Mouse (Mus musculus) naive thymus-derived CD4-positive, alpha-beta T cell, adult 2 months (primary cell): ENCODE measurements around the gene Sugt1.

Experiments used
- DNase-seq: peaks from one replicate; pipeline ENCODE4 v3.0.0-alpha.2; 2011; ENCODE audit warnings: low read depth

Sugt1 gene

DNA sequence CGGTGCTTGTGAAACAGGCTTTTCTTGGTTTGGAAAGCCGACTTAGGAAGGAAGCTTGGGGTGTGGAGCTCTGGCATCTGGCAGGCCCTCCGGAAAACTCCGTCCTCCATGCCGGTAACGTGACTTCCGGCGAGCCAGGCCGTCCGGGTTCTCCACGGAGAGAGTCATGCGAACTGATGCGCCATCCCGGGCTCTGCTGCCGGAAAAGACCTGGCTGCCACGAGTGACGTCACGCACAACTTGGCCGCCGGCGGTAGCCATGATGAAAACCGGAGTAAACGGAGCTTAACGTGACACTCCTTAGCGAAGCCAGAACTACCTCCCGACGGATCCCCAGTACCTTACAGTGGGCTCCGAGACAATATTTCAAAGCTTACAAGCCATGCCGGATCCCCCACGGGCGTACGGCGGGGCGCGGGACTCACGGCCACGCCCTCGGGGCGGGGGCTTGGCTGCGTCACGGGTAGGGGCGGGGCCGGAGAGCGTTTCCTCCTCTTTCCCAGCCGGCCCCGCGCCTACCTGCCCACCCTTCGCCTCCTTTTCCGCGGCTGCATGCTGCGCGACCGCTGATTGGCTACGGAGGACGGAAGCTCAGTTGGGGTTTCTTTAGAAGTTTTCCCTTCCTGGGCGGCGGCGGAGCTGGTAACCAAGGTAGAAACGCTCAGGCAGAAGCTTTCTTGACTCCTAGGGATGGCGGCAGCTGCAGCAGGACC, at the start of gene Sugt1:
Sugt1 (plus strand) TSS at position 553 of the 713 bp plus-strand sequence.
- DNase-seq: peak; percentile 97

DNA sequence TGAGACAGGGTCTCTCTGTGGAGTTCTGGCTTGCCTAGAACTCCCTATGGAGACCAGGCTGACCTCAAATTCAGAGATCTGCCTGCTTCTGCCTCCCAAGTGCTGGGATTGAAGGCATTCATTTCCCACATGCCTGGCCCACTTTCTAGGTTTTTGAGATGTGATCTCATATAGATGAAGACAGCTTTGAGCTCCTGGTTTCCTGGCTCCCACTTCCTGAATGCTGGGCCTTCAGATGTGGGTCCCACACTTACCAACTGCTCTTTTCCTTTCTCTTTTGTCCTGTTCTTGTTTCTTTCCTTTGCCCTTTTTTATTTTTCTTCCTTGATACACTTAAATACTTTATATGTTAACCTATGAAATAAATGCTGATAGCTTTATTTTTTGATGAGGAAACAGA, 49.6 kb upstream of the Sugt1 start:
- no peak for DNase-seq

DNA sequence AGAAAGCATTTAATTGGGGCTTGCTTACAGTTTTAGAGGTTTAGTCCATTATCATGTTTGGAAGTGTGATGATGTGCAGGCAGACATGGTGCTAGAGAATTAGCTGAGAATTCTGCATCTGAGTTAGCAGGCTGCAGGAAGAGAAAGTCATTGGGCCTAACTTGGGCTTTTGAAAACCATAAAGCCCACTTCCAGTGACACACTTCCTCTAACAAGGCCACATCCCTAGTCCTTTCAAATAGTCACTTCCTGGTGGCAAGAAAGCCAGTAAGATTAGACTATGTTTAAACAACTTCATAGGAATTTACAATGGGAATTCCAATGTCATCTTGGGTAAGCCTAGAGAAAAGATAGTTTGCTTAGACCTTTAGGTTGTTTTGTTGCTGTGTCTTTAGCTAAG, 45.9 kb upstream of the Sugt1 start:
- peak; percentile 59 for DNase-seq

DNA sequence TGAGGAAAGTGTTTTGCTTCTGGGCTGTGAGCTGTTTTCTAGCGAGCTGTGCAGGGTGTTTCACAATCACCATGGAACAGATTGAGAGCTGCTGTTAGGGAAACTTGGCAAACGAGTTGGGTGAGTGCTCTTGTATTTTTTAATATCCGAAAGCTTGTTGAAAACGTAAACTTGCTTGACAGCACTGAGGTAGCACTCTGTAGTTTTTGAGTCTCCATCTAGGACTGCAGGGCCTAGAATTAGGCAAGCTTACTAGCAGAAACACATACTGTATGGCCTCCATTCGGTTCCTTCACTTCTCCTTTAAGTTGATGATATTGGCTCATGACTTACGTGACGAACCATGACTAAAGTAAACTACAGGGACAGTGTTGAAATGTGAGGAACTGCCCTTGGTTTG, 38.1 kb upstream of the Sugt1 start:
- DNase-seq: no peak

DNA sequence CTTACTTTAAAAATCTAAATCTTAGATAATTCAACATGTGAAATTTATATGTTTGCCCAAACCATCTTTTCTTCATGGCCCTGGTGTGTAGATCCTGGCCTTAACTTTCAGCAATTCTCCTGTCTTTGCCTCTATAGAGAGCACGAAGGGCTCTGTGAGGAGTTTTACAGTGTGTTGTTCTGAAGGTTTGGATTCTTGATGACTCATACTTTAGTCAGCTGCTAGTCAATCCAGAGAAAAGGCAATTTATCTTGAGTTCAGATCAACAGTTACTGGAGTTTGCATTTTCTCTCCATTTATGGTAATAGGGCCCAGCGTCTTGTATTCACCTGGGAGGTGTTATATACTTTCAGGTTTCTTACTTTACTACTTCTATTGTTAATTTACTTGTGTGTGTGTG, 35.6 kb upstream of the Sugt1 start:
- no peak for DNase-seq

DNA sequence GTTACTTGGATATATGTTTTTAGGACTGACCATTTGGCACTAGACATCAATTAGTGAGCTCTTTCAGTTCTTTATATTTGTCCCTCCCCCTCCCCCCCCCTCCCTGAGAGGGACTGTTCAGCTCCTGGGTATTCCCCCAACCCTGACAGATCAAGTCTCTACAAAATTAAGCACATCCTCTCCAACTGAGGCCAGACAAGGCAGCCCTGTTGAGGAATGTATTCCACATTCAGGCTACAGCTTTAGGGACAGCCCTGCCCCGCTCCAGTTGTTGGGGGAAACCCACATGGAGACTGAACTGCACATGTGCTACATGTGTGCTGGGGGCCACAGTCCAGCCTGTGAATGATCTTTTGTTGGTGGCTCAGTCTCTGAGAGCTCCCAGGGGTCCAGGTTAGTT, 34.6 kb upstream of the Sugt1 start:
- no peak for DNase-seq

DNA sequence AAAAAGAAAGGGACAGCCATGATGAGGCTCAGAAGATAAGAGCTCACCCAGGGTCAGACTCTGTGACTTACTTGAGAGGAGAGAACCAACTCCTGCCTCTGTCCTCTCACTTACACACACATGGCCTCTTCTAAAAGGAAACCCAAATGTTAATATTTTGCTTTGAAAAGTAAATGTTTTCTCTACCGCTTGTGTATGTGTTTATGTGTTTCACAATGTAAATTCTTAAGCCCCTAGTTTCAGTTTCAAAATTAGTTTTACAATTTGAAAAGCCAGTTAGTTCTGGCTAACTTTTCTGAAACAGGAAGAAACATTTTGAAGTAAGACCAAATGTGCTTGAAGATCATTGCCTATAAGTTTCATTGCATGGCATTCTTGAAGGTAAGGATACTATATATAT, 29.7 kb upstream of the Sugt1 start:
- peak; percentile 40 for DNase-seq

DNA sequence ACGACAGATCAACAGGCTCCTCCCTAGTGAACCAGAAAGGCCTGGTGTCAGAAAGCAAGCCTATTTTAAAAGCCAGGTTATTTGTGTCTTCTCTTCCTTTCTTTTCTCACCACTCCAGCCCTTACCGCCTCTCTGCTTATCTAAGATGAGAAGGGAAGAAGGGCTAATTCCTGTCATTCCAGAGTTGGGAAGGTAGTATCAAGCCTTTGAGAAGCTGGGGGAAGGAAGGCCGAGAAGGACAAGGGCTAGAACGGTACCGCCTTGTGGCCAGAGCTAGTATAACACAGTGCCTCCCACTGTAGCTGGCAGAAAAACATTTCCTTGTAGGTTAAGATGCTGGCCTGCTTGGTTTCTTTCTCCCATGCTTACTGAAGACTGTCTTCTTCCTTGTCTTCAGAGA, 24.7 kb upstream of the Sugt1 start:
- peak; percentile 81 for DNase-seq

DNA sequence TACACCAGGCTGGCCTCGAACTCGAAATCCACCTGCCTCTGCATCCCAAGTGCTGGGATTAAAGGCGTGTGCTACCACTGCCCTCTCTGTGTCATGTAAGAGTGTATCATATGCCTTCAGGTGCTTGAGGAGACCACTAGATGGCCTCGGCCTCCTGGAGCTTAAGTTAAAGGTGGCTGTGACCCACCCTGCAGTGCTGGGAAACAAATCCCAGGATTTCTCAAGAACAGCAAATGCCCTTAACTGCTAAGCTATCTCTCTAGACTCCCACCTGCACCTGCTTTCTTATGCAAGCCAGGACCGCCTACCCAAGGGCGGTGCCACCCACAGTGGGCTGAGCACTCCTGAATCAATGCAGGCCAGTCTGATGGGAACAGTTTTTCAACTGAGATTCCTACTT, 22.7 kb upstream of the Sugt1 start:
- DNase-seq: no peak

DNA sequence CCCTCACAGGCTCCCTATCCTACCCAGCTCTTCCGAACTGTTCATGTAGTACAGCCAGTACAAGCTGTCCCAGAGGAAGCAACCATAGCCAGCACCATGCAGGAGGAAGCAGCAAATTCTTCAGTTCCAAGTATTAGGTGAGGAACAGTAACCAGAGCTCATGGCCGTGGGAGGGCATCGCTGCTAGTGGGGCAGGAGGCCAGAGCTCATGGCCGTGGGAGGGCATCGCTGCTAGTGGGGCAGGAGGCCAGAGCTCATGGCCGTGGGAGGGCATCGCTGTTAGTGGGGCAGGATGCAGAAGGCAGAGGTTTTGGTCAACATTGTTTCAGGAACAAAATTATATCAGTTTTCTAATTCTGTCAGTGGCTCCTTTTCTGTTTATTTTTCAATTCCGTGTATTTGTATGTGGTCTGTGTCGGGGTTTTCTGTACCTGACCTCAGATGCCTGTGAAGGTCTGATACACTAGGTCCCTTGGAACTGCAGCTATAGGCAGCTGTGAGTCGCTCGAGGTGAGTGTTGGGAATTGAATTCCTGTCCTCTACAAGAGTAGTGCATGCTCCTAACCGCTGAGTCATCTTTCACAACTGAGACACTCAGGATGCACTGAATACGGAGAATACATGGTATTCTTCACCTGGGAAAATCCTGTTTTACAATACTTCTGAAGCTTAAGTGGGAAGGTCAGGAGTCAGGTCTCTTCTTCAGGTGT, 13.9 kb upstream of the Sugt1 start:
- DNase-seq: no peak

DNA sequence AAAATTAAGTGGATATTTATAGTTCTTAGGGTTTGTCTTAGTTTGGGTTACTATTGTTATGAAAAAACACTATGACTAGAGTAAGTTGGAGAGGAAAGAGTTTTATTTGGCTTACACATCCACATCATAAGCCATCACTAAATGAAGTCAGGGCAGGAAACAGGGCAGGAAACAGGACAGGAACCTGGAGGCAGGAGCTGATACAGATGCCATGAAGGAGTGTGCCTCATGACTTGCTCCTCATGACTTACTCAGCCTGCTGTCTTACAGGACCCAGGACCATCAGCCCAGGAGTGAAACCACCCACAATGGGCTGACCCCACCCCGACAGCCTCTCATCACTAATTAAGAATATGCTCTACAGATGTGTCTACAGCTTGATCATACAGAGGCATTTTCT, 13.1 kb upstream of the Sugt1 start:
- no peak for DNase-seq

DNA sequence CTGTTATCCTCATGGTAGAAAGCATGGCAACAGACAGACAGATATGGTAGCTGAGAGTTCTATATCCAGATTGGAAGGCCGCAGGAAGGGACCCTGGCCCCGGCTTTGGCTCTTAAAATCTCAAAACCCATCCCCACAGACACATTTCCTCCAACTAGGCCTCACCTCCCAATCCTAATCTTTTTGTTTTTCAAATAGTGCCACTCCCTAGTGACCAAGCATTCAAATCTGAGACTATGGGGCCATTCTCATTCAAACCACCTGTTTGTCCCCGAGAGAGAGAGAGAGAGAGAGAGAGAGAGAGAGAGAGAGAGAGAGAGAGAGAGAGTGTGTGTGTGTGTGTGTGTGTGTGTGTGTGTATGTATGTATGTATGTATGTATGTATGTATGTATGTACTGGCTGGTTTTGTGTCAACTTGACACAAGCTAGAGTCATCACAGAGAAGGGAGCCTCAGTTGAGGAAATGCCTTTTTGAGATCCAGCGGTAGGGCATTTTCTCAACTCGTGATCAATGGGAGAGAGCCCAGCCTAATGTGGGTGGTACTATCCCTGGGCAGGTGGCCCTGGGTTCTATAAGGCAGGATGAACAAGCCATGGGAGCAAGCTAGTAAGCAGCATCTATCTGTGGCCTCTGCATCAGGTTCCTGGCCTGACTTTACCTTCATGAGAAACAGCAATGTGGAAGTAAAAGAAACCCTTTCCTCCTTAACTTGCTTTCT, 3.8 kb upstream of the Sugt1 start:
- no peak for DNase-seq

DNA sequence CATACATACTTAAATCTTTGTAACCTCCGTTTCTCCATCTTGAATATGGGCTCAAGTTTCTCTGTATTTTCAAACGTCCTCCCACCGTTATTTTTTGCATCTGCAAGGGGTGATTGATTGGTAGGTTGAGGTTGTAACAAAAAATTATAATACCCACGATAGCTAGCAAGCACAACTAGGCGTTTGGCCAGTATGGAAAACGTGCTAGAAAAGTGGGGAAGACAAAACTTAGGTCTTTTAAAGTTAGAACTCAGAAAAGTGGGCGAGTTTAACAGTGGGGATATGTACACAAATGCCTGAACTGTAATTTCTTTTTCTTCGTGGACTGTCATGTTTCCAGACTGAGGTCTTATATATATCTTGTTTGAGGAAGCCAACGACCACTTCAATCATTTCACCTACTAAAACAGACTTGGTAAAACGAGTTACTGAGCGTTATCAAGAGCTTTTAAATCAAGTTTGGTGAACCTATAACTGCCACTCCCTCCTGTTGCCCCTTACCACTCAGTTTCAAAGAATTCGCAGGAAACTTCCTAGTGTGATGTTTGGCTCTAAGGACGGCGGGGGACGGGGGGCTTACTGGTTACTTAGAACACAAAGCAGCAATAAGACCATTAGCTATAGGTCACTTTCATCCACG, 872 bp upstream of the Sugt1 start:
- DNase-seq: no peak

DNA sequence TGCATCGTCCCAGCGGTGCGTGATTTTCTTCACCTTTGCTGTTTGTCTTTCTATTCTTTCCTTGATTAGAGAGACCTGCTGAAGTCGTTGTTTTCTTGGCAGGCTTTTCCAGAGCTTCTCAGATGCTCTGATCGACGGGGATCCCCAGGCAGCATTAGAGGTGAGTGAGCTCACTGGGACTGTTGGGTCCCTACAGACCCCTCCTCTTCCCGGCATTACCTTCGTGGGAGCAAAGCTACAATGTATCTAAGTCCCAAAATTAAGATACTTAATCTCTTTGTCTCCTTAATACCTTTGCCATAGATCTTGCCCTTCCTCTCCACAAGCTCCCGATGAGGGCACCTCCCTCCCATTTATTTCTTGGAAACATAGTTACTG, 350 bp downstream of the Sugt1 start:
- DNase-seq: no peak

DNA sequence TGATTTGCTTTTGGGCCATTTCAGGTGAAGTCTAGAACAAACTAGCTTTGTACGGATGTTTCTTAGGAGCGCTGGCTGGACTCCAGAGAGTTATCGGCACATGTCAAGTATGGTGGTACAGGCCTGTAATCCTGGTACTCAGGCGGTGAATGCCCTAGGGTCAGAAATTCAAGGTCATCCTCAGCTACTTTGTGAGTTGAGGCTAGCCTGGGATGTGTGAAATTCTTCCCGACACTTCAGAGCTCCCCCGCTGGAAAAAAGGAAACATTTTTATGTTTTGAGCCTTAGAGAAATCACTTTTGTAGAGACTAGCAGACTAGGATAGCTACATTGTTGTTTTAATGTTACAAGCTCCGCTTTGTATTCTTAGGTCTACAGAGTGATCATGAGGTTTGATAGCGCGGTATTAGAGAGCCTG, 1.1 kb downstream of the Sugt1 start:
- no peak for DNase-seq

DNA sequence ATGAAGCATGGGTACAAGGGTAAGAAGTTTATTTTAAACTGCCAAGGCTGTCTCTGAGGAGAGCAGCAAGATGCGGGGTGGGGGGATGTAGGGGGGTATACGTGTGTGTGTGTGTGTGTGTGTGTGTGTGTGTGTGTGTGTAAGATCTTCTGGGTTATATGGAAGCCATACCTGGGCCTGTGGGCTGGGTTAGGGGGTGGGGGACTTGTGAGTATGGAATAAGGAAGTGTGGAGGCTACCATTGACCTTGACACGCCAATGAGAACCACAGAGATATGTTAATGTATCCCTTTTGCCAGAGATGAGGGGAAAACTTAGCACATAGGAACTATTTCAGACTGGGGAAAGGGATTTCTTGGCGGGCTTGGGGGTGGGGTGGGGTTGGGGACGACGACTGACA, 1.9 kb downstream of the Sugt1 start:
- DNase-seq: no peak

DNA sequence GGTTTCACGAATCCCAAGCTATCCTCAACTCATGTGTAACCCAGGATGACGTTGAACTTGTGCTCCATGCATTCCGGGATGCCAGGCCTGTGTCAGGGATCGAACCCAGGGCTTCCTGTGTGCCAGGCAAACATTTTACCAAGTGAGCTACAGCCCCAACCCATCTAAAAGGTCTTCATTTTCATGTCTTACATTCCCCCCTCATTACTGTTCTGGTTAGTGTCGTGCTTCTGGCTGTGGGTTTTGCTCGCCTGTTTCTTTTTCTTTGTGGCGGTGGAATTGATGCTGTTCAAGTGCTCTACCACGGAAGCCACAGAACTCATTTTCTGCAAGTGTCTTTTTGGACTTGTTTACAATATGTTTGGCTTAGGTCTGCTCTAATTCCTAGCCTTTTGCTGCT, 3.4 kb downstream of the Sugt1 start:
- DNase-seq: peak; percentile 76

DNA sequence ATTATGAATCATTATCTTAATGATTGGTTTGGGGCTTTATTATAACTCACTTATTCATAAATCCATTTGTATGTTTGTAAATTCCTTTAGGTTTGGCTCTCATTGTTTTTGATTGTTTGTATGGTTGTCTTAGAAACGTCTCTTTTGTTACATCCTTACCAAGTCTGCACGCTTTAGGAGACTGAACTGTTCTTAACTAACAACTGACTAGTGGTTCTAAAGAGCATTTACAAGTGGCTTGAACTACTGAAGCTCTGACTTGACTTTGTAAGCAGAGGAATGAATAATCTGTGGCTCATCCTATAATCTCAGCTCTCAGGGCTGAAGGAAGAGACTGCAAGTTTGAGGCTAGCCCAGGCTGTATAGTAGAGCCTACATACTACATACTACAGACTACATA, 4.1 kb downstream of the Sugt1 start:
- peak; percentile 60 for DNase-seq

DNA sequence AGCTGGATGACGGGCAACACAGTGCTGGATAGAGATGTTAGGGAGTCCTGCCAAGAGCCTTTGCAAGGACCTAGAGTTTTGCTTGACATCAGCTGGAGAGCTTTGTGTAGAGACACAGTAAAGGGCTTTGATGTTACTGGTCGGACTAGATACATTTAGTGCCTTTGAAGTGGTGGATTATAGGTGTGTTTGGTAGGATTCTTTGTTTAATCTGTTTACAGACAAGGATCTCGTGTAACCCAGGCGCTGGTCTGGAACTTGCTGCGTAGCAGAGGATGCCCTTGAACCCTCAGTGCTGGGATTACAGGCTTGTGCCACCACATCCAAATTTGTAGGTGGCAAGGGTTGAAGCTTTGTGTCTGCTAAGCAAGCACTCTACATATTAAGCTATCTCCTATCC, 6.6 kb downstream of the Sugt1 start:
- peak; percentile 36 for DNase-seq

DNA sequence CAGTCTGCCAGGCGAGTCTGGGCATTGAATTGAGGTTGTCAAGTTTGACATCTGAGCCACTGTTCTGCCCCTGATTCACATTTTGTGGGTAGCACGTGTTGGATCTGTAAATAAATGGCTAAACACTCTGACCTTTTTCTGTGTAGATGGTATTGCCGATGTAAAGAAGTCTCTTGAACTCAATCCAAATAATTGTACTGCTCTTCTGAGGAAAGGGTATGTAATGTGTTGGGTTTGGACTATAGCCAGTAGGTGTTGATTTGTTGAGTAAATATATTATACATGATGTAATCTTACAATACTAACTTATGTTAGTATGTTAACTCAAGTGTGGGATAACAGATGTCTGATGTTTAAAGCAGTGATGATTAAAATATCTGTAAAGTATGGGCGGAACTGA, 9.1 kb downstream of the Sugt1 start:
- no peak for DNase-seq

DNA sequence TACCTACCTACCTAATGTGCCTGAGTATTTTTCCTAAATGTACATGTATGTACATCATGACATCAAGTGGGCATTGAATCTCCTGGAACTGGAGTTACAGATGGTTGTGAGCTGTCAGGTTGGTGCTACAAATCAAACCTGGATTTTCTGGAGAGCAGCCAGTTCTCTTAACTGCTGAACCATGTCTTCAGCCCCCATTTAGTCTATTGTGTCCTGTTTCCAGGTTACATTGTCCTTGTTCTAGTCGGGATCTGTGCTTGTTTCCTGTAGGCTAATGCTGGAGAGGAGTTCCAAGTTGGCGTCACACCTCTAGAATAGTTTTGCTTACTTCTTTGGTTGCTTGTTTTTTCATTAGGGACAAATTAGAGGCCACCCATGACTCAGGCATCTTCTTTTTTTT, 18.4 kb downstream of the Sugt1 start:
- no peak for DNase-seq

DNA sequence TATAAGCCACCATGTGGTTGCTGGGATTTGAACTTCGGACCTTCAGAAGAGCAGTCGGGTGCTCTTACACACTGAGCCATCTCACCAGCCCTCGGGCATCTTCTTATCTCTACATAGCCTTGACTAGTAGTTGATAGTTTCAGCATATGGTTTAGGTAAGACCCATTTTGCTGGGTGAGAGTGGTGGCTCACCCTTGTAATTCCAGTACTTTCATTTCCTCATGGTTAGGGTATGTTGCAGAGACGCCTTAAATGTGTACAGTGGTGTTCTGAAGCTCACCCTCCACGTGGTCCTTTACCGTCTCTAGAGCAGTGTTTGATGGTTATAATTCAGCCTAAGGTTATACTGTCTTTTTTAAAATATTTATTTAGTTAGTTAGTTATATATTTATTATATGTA, 18.9 kb downstream of the Sugt1 start:
- no peak for DNase-seq

DNA sequence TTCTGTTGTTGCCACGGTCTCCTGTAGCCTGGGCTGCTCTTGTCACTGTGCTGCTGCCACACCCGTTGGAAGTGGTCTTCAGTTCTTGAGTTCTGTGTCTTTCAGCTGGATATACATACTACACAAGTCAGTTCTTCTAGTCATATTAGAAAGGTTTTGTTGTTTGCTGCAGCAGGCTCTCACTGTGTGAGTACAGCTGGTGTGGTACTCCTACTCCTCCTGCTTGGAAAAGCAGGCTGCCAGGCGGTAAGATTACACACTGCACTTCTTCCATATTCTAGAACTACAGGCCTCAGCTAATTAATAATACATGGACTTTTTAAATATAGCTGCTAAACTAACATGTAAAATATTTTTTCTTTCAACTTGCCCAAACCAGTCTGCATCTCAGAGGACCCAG, 19.4 kb downstream of the Sugt1 start:
- DNase-seq: no peak
